Mouse (Mus musculus) T-helper 1 cell (primary cell): ENCODE data around the gene Tnrc6b.
"Not testable (repeated sequence)": the region's sequence is repeated elsewhere in the genome, so short reads cannot be mapped to it uniquely, and the experiment has no call there.

ENCODE experiments used
- in situ Hi-C: fragments of 300-600 bp; cut with MboI, MseI; formaldehyde crosslinking; loops from one replicate; pipeline ENCODE4 v1.15.1; 2025; ENCODE audit warnings: high pct_unique_total_duplicates

Gene Tnrc6b

GRCm38 (mm10) chr15:80838836-80839235 is 127.7 kb downstream of the Tnrc6b start:
- in situ Hi-C loops, result no loop called here

- in situ Hi-C loops, result no loop called here
Measured at GRCm38 (mm10) chr15:80839653-80840420, 128.7 kb downstream of the Tnrc6b start.

- in situ Hi-C loops, result no loop called here
Measured at GRCm38 (mm10) chr15:80844262-80844661, 133.1 kb downstream of the Tnrc6b start.

DNA sequence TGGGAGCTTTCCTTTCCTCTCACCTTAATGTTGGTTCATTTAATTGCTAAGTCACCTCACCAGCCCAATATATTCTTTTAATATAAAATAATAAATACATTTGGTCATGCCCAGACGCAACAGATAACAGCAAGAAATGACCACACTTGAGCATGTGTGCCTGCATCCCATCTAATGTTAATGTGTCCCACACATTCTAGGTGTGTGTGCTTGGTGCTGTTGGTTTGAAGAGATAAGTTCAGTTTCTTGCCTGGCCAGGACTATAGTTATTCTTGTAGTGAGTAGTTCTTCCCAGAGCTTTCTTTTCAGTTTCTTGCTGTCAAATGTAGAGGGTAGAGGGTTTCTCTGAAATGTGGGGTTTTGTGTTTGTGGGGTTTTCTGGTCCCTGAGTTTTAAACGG is 133.8 kb downstream of the Tnrc6b start:
- in situ Hi-C loops, result no loop called here

DNA sequence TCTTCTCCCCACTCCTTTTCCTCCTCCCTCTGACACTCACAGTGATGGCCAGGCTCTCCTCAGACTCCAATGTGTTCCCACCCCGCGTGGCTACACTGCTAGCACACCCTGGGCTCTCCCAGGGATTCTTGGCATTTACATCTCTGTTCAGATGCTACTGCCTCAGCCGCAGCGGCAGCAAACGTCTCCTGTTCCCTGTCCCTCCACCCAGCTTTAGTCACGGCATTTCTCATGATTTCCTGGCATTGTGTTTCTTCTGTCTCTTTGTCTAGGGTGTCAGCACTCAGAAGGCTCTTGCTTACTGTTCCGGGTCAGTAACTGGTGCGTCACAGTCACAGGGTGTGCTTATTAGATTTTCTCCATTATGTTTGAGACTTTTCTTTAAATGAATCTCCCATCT is 138.9 kb downstream of the Tnrc6b start:
- in situ Hi-C loops, result no loop called here

- in situ Hi-C loops, result no loop called here
Measured at GRCm38 (mm10) chr15:80850682-80851475, 139.8 kb downstream of the Tnrc6b start.

- in situ Hi-C loops, result no loop called here
Measured at GRCm38 (mm10) chr15:80852122-80852521, 141.0 kb downstream of the Tnrc6b start.

- in situ Hi-C loops, result not testable (repeated sequence)
Measured at GRCm38 (mm10) chr15:80852527-80852926, 141.4 kb downstream of the Tnrc6b start.

DNA sequence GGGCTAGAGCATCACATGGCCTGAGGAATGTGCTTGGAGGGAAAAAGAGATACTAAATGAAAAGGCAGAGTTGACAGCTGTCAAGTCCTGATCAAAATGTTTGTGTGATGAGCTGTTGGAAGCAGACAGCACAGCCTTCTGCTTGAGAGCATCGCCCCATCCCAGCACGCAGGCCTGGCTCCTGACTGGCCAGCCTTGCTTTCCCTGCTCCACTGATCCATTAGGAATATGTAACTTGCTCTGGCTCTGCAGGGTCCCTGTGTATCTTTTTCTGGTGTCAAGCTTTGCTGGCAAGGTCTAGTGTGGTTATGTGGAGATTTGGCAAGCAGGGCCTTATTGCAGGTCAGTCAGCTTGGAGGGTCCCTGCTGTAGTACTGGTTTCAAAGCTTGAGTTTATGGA is 148.3 kb downstream of the Tnrc6b start:
- in situ Hi-C loops, result no loop called here

DNA sequence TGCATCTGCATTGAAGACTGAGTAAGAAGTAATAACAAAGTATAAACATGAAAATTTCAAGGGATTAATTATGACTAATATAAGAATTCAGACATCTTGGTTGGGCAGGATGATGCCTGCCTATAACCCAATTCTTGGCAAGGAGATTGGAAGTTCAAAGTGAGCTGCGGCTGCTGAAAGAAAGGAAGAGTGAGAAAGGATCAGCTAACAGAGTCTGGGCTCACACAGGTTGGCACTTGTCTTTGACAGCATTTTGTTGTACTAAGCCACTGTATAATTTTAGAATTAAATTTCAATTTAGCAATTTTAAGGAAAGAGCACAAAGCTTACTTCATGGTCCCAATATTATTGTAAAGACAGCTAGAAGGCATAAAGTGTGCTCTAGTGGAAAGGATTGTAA is 150.2 kb downstream of the Tnrc6b start:
- in situ Hi-C loops, result no loop called here

DNA sequence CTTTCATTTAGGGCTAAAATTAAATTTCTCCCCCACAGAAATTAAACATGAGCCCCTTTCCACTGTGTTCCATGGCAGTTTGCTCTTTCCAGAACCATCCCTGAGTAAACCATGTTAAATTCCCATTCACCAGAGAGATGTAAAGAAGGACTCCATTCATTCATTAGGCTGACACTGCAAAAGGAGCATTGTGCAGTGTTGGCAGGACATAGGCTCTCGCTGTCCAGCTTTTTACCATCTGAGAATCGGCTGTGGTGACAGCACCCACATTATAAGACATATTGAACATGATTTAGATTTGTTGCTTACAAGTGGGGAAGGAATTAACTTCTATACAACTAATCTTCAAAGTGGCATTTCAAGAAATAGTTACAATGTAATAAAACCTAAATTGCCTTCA is 150.9 kb downstream of the Tnrc6b start:
- in situ Hi-C loops, result no loop called here

GRCm38 (mm10) chr15:80868603-80869002 is 157.5 kb downstream of the Tnrc6b start:
- in situ Hi-C loops, result not testable (repeated sequence)

GRCm38 (mm10) chr15:80874726-80875125 is 163.6 kb downstream of the Tnrc6b start:
- in situ Hi-C loops, result no loop called here

DNA sequence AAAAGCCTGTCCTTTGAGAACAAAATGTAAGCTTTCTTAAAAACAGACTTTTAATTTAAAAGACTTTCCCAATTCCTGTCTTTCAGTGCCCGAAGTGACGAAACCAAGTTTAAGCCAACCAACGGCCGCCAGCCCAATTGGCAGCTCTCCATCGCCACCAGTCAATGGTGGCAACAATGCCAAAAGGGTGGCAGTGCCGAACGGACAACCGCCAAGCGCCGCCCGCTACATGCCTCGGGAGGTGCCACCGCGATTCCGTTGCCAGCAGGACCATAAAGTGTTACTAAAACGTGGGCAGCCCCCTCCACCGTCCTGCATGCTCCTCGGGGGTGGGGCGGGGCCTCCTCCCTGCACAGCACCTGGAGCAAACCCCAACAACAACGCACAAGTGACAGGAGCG is 165.1 kb downstream of the Tnrc6b start:
- in situ Hi-C loops, result no loop called here

DNA sequence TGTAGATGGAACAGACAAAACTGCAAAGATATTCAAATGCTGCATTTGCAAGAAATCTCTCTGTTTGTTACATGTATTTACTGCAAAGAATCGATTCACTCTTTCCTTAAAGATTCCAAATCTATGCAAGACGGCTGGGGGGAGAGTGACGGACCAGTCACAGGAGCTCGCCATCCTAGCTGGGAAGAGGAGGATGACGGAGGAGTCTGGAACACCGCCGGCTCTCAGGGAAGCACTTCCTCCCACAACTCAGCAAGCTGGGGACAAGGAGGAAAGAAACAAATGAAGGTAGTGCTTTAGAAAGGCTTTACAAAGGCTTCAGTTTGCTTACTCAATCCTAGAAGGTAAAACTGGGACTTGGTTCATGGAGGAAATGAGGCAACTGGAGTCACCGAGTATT is 173.0 kb downstream of the Tnrc6b start:
- in situ Hi-C loops, result no loop called here

DNA sequence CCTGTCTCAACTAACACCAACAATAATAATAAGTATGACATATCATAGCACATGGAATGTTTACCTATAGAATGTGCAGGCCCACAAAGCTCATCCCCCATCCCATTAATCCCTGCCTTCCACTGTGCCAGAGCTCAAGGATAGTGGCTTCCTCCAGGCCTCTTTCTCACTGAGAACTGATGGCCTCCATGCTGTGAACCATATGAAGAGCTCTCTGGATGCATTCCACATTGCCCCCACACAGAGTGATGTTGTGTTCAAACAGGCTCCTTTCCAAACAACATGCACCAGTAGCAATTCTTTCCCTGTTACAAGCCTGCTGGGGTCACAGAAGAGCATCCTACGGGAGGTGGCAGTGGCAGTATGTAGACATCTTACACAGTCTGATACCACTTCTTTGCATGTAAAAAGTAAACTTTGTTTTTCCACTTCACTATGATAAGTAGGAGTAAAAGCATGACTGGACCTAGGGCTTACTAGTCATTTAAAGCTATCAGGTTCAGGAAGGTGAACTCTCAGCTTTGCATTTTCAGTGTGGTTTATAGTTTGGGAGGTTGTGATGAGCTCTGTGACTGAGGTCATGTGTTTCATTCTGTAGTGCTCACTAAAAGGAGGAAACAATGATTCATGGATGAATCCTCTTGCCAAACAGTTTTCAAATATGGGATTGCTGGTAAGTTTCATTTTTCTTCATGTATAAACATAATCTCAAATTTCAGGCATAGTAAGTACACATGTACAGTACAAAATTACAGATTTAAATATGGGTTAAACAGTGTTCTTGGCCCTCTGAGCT is 175.4 kb downstream of the Tnrc6b start:
- in situ Hi-C loops, result no loop called here

GRCm38 (mm10) chr15:80892341-80892740 is 181.2 kb downstream of the Tnrc6b start:
- in situ Hi-C loops, result no loop called here

DNA sequence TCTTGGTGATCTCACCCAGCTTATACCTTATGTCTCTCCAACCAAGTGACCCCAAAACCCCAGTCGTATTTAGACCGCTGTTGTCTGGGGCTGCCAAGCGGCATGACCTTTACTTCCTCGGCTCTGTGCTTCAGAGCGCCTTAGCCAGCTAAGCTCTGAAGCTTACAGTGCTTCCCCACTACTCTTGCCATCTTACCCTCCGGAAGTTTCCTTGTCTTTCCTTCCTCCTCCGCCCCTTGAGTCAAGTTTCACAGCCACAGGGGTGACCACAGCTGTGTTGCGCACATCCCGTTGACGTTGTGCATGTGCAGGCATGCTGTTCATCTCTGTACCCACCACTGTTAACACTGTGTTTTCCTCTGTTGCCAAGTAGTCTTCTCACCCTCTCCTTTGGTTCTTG is 185.6 kb downstream of the Tnrc6b start:
- in situ Hi-C loops, result no loop called here

DNA sequence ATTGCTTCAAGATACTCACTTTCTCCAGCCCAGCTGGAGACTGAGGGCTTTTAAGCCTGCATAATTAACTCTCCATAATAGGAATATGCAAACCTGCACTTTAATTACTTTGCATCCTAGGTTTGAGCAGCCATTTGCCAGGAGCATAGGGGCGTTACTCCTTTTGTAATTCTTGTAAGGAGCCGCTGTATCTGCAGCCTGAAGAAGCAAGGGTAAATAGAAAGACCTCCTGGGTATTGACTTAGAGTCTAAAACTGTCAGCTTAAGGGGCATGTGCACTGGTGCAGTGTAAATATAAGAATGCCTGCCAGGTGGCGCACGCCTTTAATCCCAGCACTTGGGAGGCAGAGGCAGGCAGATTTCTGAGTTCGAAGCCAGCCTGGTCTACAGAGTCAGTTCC is 186.8 kb downstream of the Tnrc6b start:
- in situ Hi-C loops, result no loop called here

DNA sequence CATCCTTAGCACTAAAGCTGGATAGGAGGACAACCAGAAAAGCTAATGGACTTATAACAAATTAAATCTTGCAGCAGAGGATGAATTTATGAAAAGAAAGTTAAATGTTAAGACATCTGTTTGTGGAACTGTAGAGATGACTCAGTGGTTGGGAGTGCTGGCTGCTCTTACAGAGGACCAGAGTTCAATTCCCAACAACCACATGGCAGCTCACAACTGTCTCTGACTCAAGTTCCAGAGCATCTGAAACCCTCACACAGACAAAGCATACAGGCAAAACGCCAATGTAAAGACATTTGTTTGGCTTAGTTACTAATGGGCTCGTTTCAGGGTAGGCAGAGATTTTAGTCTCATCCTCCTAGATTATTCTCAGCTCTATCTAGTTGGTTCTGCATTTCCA is 188.7 kb downstream of the Tnrc6b start:
- in situ Hi-C loops, result no loop called here

- in situ Hi-C loops, result no loop called here
Measured at GRCm38 (mm10) chr15:80901806-80902513, 190.8 kb downstream of the Tnrc6b start.

DNA sequence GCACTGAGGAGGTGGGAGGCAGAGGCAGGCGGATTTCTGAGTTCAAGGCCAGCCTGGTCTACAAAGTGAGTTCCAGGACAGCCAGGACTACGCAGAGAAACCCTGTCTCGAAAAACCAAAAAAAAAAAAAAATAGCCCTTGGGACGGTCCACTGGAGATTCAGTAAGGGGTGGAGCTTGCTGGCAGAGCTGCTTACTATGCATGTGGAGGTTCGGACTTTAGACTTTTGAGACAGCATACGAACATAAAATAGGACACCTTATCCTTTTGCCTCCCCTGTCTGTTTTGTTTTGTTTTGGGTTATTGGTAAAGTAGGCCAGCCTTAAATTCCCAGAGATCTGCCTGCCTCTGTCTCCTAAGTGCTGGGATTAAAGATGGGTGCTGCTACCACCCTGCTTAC is 193.7 kb downstream of the Tnrc6b start:
- in situ Hi-C loops, result not testable (repeated sequence)
